Mouse (Mus musculus): ENCODE measurements around the gene Acaca. TPM values are rescaled to one million over a fixed set of nuclear protein-coding genes. Genes with fewer than 3 reads are reported as not detected.

Acaca gene
- total RNA-seq, 2 experiments from 2014 or later, result 28.9 to 38.5 TPM

- no peak for ATAC-seq (replicated peaks; ENCODE audit: poor library complexity, severe bottlenecking)
These were observed 305.4 kb downstream of the Acaca start for GRCm38 (mm10) chr11:84434879-84435278.

- no peak for ATAC-seq (replicated peaks; ENCODE audit: poor library complexity, severe bottlenecking)
These were observed 310.9 kb downstream of the Acaca start for GRCm38 (mm10) chr11:84440402-84440801.

GRCm38 (mm10) chr11:84442554-84443331 lies 313.3 kb downstream of the Acaca start:
- no peak for ATAC-seq (replicated peaks; ENCODE audit: poor library complexity, severe bottlenecking)

Other genes starting within 250 kb of the Acaca start
- gene Ddx52, start 187.6 kb upstream of the Acaca start, total RNA-seq (2014; fragmentation: Nextera tagmentation), result 28.4 and 29.5 TPM in 2 replicates
- 72.2 and 84.9 TPM in 2 replicates for gene Ddx52, start 187.6 kb upstream of the Acaca start, total RNA-seq (2017)
- 18.6 and 23.2 TPM in 2 replicates for gene Synrg, start 165.2 kb upstream of the Acaca start, total RNA-seq (2014; fragmentation: Nextera tagmentation)
- 12.0 and 13.7 TPM in 2 replicates for gene Synrg, start 165.2 kb upstream of the Acaca start, total RNA-seq (2017)
- not detected in 2 replicates for gene Dusp14, start 60.4 kb upstream of the Acaca start, total RNA-seq (2014; fragmentation: Nextera tagmentation)
- 0.31 TPM in 1 of 2 replicates, not detected in the other for gene Dusp14, start 60.4 kb upstream of the Acaca start, total RNA-seq (2017)
- gene Tada2a, start 72 bp upstream of the Acaca start, total RNA-seq (2014; fragmentation: Nextera tagmentation), result 27.1 and 29.0 TPM in 2 replicates
- 20.0 and 22.2 TPM in 2 replicates for gene Tada2a, start 72 bp upstream of the Acaca start, total RNA-seq (2017)
- gene Gm11437, start 37.8 kb downstream of the Acaca start, total RNA-seq (2014; fragmentation: Nextera tagmentation), result not detected in 2 replicates
- gene Gm11437, start 37.8 kb downstream of the Acaca start, total RNA-seq (2017), result not detected in 2 replicates